10 mouse cellular contexts compared by ENCODE assay signal in the genomic region with DNA sequence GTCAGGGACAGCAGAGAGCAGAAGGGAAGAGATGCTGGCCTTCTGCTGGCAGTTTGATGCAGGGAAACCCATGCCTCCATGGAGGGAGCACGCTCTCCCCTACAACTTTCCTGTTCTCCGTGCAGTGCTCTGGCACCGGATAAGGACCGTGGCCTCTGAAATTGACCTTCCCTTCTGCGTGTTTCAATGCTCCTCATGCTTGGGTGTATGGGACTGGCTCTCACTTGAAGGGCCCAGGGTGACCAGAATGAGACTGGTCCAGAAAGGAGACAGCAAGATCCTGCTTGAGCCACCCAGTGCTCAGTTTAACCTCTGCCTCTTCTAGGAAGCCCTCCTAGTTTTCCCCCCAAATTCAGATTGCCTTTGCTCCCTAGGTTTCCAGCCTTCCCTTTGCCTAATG. TPM values are rescaled to one million over a fixed set of nuclear protein-coding genes. Genes with fewer than 3 reads are reported as not detected.
DNase-seq lines count a peak whose midpoint lies in the region; ATAC-seq and TF ChIP-seq lines count a peak whose summit lies in the region.
"Had no signal": no experiment of that assay in that cellular context is flagged by ENCODE, and none has a peak within 500 bp of the region (broad histone marks: within the 10 kb centered on the region; RNA-seq: fewer than 3 reads in every experiment).

No protein-coding gene starts in this region.

- no peak for ATAC-seq in kidney, postnatal 0 days (replicated peaks; ENCODE audit: low FRiP score, low read depth)
- ATAC-seq in hindbrain, embryonic 12.5 days (ENCODE audit: low FRiP score) = peak; percentile 4; the same call in 1 of the 2 replicates
- peak; percentile 6; the same call in 1 of the 2 replicates for ATAC-seq in midbrain, embryonic 15.5 days (replicated peaks)

- H3K9me3 ChIP-seq in kidney, postnatal 0 days (replicated peaks; ENCODE audit: low read length) = no peaks in the 10 kb centered on the region
- H3K9me3 ChIP-seq in forebrain, embryonic 10.5 days = no peaks in the 10 kb centered on the region
- H3K9me3 ChIP-seq in hindbrain, embryonic 12.5 days (replicated peaks) = no peaks in the 10 kb centered on the region
- H3K9me3 ChIP-seq in midbrain, embryonic 15.5 days = no peaks in the 10 kb centered on the region
- H3K9me3 ChIP-seq: limb, embryonic 15.5 days had no signal

- TF ChIP-seq CTCF in kidney, postnatal 0 days (IDR thresholded peaks at IDR 0.05; ENCODE audit: low read depth) = no peak

- no peak for DNase-seq in kidney, postnatal 0 days (ENCODE audit: low spot score)
- no peak for DNase-seq in kidney, postnatal 10 days
- DNase-seq in forebrain, embryonic 10.5 days (ENCODE audit: extremely low spot score, low spot score) = no peak
- no peak for DNase-seq in c-Kit-positive CD71-positive TER-119-positive erythroid progenitor cells, embryonic 14.5 days (ENCODE audit: low spot score)
- DNase-seq in adrenal gland, postnatal 25 days = no peak
- DNase-seq in left cerebral cortex, adult 11 months (ENCODE audit: low spot score) = no peak

- no peaks in the 10 kb centered on the region for H3K27me3 ChIP-seq in kidney, postnatal 0 days (ENCODE audit: insufficient read depth, low read length)
- H3K27me3 ChIP-seq in forebrain, embryonic 10.5 days (ENCODE audit: poor library complexity, severe bottlenecking) = no peaks in the 10 kb centered on the region
- no peaks in the 10 kb centered on the region for H3K27me3 ChIP-seq in hindbrain, embryonic 12.5 days
- H3K27me3 ChIP-seq in midbrain, embryonic 15.5 days (replicated peaks) = no peaks in the 10 kb centered on the region
- H3K27me3 ChIP-seq: limb, embryonic 15.5 days had no signal

- H3K4me2 ChIP-seq in kidney, postnatal 0 days (ENCODE audit: low read length) = no peak overlapping the region
- peak overlapping the region; percentile 77 for H3K4me2 ChIP-seq in hindbrain, embryonic 12.5 days (replicated peaks)
- peak overlapping the region; percentile 62 for H3K4me2 ChIP-seq in midbrain, embryonic 15.5 days
- H3K4me2 ChIP-seq: limb, embryonic 15.5 days had no signal

- 70% methylated on average over 5 of the region's 5 CpGs for WGBS in kidney, postnatal 0 days
- 77% methylated on average over 5 of the region's 5 CpGs for whole genome bisulfite sequencing in forebrain, embryonic 10.5 days
- WGBS in hindbrain, embryonic 12.5 days = 78% methylated on average over 5 of the region's 5 CpGs
- WGBS in midbrain, embryonic 15.5 days = 73% methylated on average over 5 of the region's 5 CpGs

- H3K36me3 ChIP-seq in kidney, postnatal 0 days (ENCODE audit: insufficient read depth, low read length) = peaks cover 6% of the 10 kb centered on the region; the same call in 1 of the 2 replicates
- H3K36me3 ChIP-seq in forebrain, embryonic 10.5 days (replicated peaks) = peaks cover 65% of the 10 kb centered on the region
- peaks cover 38% of the 10 kb centered on the region for H3K36me3 ChIP-seq in hindbrain, embryonic 12.5 days
- H3K36me3 ChIP-seq in midbrain, embryonic 15.5 days (replicated peaks) = peaks cover 32% of the 10 kb centered on the region

- H3K4me3 ChIP-seq in kidney, postnatal 0 days (replicated peaks; ENCODE audit: low read depth, low read length) = no peak overlapping the region
- H3K4me3 ChIP-seq in forebrain, embryonic 10.5 days = peak overlapping the region; percentile 62
- no peak overlapping the region for H3K4me3 ChIP-seq in hindbrain, embryonic 12.5 days
- H3K4me3 ChIP-seq in midbrain, embryonic 15.5 days = peak overlapping the region; percentile 21
- H3K4me3 ChIP-seq: limb, embryonic 15.5 days had no signal

- H3K9ac ChIP-seq in kidney, postnatal 0 days (ENCODE audit: low read depth, low read length) = no peak overlapping the region
- H3K9ac ChIP-seq in hindbrain, embryonic 12.5 days = peak overlapping the region; percentile 39
- H3K9ac ChIP-seq in midbrain, embryonic 15.5 days = peak overlapping the region; percentile 9; the same call in 1 of the 2 replicates
- H3K9ac ChIP-seq: limb, embryonic 15.5 days had no signal

- peaks cover 26% of the 10 kb centered on the region for H3K4me1 ChIP-seq in kidney, postnatal 0 days (replicated peaks; ENCODE audit: insufficient read depth, low read length)
- H3K4me1 ChIP-seq in forebrain, embryonic 10.5 days = peaks cover 63% of the 10 kb centered on the region
- peaks cover 60% of the 10 kb centered on the region for H3K4me1 ChIP-seq in hindbrain, embryonic 12.5 days
- H3K4me1 ChIP-seq in midbrain, embryonic 15.5 days = peaks cover 60% of the 10 kb centered on the region

- H3K27ac ChIP-seq in kidney, postnatal 0 days = peak overlapping the region; percentile 78
- peak overlapping the region; percentile 96 for H3K27ac ChIP-seq in forebrain, embryonic 10.5 days
- H3K27ac ChIP-seq in hindbrain, embryonic 12.5 days = peak overlapping the region; percentile 96
- peak overlapping the region; percentile 95 for H3K27ac ChIP-seq in midbrain, embryonic 15.5 days

RNA-seq across cellular contexts. Expression of a gene that starts 16.3 kb away (rescaled TPM):
- polyA plus RNA-seq in kidney, postnatal 0 days (2015; fragmentation: Nextera tagmentation; extraction: Ambion mirVana) = 3.7 and 4.4 TPM in 2 replicates
- 4.9 and 5.2 TPM in 2 replicates for polyA plus RNA-seq in forebrain, embryonic 10.5 days (2016; fragmentation: Nextera tagmentation; extraction: Ambion mirVana)
- polyA plus RNA-seq in hindbrain, embryonic 12.5 days (2016; fragmentation: Nextera tagmentation; extraction: Ambion mirVana) = 1.9 TPM in 2 replicates
- polyA plus RNA-seq in midbrain, embryonic 15.5 days (2015; fragmentation: Nextera tagmentation; extraction: Ambion mirVana) = 0.88 and 1.3 TPM in 2 replicates
- 3.0 and 4.2 TPM in 2 replicates for total RNA-seq in adrenal gland, postnatal 25 days (2021)

RNA-seq across cellular contexts. Expression of a gene that starts 26.6 kb away (rescaled TPM):
- polyA plus RNA-seq in kidney, postnatal 0 days (2015; fragmentation: Nextera tagmentation; extraction: Ambion mirVana) = 109 and 125 TPM in 2 replicates
- 94.8 and 107 TPM in 2 replicates for polyA plus RNA-seq in forebrain, embryonic 10.5 days (2016; fragmentation: Nextera tagmentation; extraction: Ambion mirVana)
- 187 and 194 TPM in 2 replicates for polyA plus RNA-seq in hindbrain, embryonic 12.5 days (2016; fragmentation: Nextera tagmentation; extraction: Ambion mirVana)
- polyA plus RNA-seq in midbrain, embryonic 15.5 days (2015; fragmentation: Nextera tagmentation; extraction: Ambion mirVana) = 147 and 156 TPM in 2 replicates
- 11.7 and 20.7 TPM in 2 replicates for total RNA-seq in adrenal gland, postnatal 25 days (2021)

RNA-seq across cellular contexts. Expression of a gene that starts 53.7 kb away (rescaled TPM):
- polyA plus RNA-seq in kidney, postnatal 0 days (2015; fragmentation: Nextera tagmentation; extraction: Ambion mirVana) = not detected in 2 replicates
- polyA plus RNA-seq in forebrain, embryonic 10.5 days (2016; fragmentation: Nextera tagmentation; extraction: Ambion mirVana) = 0.18 and 0.24 TPM in 2 replicates
- 1.3 and 2.3 TPM in 2 replicates for polyA plus RNA-seq in hindbrain, embryonic 12.5 days (2016; fragmentation: Nextera tagmentation; extraction: Ambion mirVana)
- 1.5 and 1.9 TPM in 2 replicates for polyA plus RNA-seq in midbrain, embryonic 15.5 days (2015; fragmentation: Nextera tagmentation; extraction: Ambion mirVana)
- not detected in 2 replicates for total RNA-seq in adrenal gland, postnatal 25 days (2021)
- polyA plus RNA-seq: inflammation-experienced regulatory T-cells, adult 6 months had no signal

Comparison
In these comparisons a context has a peak if more than half of its experiments do, and no peak if none do; other contexts are left out.
1. H3K4me3 ChIP-seq: peak in forebrain, embryonic 10.5 days (single experiment) and midbrain, embryonic 15.5 days (single experiment); none in kidney, postnatal 0 days (single experiment) and hindbrain, embryonic 12.5 days (single experiment).
2. Peak in every context shown above with its lines, with median percentiles within 50 percentile points of each other: H3K27ac ChIP-seq.